Mouse (Mus musculus) cerebellum, postnatal 14 days (tissue): Measurements from ENCODE around the gene Gm10570.

Experiments used
- DNase-seq, 2 experiments: peaks; one replicate each; pipeline ENCODE4 v3.0.0; 2021; ENCODE audit warnings: mixed read lengths in 2 of 2

The Gm10570 gene

DNA sequence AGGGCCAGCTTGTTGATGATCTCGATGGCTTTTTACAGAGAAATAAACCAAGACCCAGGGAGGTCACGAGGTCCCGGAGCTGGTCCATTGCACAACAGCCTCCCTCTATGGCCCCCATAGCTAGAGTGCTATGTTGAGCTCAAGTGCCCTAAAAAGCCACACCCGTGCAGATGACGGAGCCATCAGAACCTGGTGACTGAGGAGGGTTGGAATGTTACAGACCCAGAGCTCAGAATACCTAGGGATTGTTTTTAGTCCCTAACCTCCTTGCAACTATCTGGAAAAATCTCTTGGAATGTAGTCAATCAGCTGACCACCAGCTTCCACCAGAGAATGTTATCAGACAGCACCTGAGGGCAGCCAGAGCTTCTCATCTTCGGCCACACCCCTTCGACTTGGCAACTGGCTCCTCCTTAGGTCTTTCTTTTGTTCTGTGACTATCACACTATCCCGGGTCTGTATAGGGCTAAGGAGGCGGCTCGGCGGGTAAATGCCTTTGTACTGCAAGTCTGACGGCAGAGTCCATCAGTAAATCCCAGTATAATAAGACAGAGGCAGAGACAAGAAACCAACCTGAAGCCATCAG lies 6.1 kb downstream of the Gm10570 start:
- no peak for DNase-seq

- no peak for DNase-seq
Measured at GRCm38 (mm10) chr4:130299629-130300018, 8.8 kb downstream of the Gm10570 start.

- peak; percentile 85 to 90 for DNase-seq
Measured at GRCm38 (mm10) chr4:130298877-130299628, 9.4 kb downstream of the Gm10570 start.

GRCm38 (mm10) chr4:130297123-130297529 lies 11.3 kb downstream of the Gm10570 start:
- DNase-seq, result peak in 1 of 2 experiments; percentile 60

- no peak for DNase-seq
Measured at GRCm38 (mm10) chr4:130296243-130296965, 12.1 kb downstream of the Gm10570 start.

DNA sequence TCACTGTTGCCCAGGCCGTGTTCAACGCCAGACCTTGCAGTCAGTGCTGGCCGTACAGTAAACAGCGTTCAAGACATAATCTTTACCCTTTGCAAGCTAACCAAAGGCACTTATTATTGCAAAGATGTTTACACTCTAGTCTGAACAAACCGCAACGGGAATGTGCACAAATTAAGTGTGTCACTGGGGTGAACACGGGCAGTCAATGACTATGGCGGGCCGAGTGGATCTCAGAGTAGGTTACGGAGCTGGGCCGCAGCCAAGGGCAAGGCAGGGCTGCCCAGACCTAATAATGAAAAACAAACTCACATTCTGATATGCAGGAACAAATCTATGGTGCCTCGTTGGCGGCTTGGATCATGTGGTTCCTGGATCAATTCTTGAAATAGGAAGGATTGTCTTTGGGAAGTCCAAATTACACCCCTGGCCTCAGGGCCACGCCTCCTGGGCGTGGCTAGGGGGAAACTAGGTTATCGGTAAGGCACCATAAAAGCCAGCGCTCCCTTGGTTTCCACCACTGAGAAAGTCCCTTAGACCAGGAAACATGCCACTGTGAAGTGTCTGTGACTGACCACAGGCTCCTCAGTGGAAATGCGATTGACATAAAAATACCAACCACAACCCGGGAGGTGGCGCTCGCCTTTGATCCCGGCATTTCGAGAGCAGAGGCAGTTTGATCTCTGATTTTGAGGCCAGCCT lies 13.3 kb downstream of the Gm10570 start:
- peak in 1 of 2 experiments; percentile 62 for DNase-seq

- DNase-seq, result no peak
Measured at GRCm38 (mm10) chr4:130294513-130294912, 14.0 kb downstream of the Gm10570 start.

- DNase-seq, result peak; percentile 93 to 95
Measured at GRCm38 (mm10) chr4:130292271-130292670, 16.2 kb downstream of the Gm10570 start.

DNA sequence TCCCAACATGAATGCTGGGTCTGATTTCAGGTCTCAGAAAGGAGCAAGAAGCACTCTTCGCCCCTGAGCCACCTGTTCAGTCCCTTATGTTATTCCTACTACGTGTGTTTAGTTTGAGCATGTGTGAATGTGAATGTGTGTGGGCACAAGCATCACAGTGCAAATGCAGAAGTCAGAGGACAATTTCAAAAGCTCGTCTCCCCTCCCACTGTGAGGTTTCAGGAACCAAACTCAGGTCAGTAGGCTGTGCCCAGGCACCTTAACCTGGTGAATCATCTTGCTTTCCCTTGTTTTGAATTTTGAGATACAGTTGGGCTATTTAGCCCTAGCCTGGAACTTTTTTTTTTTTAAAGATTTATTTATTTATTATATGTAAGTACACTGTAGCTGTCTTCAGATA lies 18.6 kb downstream of the Gm10570 start:
- no peak for DNase-seq

GRCm38 (mm10) chr4:130286531-130286930 lies 21.9 kb downstream of the Gm10570 start:
- no peak for DNase-seq

- DNase-seq, result no peak
Measured at GRCm38 (mm10) chr4:130283826-130284225, 24.6 kb downstream of the Gm10570 start.

GRCm38 (mm10) chr4:130282856-130283255 lies 25.6 kb downstream of the Gm10570 start:
- DNase-seq, result no peak

- DNase-seq, result no peak
Measured at GRCm38 (mm10) chr4:130279105-130279504, 29.4 kb downstream of the Gm10570 start, which contains the start of gene Serinc2. Gene Serinc2, minus strand, starts transcription at chr4:130279205.

DNA sequence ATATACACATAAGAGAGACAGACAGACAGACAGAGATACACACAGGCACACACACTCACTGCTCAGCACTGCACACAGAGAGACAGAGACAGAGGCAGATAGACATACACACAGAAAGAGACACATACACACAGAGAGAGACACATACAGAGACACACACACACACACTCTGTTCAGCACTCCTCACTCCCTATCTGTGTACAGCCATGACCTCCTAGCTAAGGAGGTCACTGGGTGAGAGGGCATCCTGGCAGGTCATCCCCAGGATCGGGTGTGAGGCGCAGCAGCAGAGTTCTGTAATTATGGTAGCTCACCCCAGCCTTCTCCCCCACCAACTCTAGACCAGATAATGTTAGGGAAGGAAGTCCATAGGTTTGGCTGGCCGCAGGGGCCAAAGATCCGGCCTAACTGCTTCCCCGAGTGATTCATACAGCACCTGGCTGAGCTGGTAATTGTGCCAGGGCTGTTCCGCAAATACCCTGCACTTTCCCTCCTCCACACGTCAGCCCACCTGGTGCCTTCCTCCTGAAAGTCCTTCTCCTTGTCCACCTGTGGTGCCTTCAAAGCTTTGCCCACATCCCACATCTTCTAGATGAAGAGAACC lies 31.8 kb downstream of the Gm10570 start:
- peak in 1 of 2 experiments; percentile 42 for DNase-seq

GRCm38 (mm10) chr4:130275823-130276105 lies 32.7 kb downstream of the Gm10570 start:
- no peak for DNase-seq

DNA sequence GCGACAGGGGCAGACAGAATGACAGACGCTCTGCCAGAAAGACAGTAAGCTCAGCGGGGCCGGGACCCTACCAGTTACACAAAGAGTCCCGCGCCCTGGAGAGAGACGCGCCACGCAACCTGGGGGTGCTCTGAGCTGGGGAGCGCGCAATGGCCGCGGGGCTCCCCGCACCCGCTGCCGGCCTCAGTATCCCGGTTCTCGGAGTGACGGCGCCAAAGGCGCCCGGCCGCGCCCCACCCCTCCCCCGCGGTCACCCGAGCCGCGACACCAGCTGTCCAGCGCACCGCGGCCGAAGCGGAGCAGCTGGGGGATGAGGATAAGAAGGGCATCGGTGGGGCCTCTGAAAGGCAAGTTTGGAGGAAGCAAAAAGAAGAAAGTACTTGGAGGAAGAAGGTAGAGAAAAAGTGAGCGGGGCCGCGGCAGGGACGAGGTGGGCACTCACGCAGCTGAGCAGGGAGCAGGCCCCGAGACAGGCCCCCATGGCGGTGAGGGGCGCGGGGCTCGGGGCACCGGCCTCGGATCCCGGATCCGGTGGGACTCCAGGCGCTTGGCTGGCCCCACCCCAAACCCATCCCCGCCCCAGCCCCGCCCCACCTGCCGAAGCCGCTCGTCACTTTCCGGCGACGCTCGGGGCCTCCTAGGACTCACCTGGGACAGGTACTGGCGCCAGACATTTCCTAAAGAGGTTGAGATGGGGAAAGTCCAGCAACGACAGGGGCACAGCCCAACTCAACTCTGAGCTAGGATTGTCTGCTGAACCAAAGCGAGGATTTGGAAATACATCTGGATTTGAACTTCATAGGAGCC lies 33.3 kb downstream of the Gm10570 start:
- DNase-seq, result peak; percentile 88

DNA sequence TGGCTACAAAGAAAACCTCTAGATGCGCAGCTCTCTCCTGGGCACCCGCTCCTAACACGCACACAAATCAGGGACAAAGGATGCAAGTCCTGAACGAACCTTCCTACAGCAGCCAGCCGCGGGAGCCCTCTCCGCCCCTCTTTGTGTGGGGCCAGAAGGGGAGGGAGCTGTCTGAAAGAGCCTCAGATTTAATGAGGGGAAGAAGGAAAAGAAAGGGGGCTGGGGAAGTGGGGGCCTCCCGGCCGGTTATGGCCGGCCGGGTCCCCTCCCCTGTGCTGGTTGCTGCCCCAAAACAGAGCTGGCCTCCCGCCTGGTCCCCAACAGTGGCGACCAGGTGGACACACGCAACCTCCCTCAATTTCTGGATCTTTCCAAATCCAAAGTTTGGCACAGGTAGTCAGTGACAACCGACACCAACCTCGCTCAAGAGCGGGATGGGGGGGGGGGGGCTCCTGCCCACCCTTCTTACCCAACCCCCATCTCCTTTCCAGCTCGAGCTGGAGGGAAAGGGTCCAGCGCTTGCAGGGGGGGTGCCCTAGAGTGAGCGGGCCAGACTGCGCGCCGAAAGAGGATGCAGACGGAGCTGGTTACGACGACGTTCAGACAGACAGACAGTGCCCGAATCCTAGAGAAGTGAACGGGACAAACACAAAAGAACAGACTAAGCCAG lies 34.0 kb downstream of the Gm10570 start:
- peak; percentile 82 to 83 for DNase-seq

DNA sequence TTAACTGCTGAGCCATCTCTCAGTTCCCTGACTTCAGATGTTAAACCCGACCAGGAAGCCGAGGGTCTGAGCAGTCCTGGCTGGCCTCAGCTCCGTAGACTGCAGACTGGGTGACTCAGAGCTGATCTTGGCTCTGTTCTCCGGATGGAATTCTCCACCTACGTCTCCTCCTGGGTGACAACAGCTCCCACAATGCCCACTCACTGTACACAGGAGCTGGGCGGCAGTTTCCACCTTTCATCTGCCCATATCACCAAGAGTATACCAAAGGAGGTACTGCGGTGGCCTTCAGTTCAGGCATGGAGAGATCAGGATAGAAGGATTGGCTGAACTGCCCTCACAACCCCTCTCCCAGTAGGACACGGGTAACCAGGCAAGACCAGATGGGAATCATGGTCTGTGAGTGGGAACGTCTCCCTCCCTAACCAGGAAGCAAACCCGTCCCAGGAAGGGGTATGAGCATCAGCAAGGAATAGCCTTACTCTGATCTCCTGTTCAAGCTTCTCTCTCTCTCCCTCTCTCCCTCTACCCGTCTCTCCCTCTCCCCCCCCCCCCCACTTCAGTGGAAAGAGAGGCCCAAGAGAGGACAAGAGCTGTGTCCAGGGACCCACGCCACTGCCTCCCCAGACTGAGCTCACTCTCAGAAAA lies 34.7 kb downstream of the Gm10570 start:
- DNase-seq, result peak; percentile 62 to 72

DNA sequence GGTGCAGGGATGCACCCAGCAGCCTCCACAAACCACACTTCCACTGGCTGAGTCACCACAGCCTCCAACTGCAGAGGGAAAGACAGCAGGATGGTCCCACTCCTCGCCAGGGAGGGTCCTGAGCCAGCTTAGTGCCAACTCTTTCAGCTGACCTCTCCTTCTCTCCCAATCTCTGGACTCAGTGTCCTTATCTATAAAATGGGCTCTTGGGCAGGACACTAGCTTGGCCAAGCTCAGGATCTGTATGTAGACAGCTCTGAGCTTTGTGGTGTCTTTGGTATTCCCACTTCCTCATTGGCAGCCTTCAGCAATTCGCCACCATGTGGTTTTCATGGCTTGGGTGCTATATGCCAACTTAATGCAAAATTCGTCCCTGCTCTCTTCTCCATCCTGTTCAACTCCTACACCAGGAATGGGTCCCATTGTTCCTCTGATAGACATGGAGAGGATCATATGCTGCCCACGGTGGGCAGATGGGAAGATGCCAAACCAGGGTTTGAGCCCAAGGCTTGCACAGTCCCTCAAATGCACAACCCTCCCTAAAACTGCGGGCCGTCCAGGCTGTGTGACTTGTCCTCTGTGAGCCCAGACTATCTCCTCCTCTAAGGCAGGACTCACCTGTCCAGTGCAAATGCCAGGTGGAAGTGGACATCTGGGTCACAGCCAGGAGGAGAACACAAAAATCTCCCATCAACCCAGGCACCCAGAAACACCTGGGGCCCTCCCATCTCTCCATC lies 37.7 kb downstream of the Gm10570 start:
- peak; percentile 34 to 35 for DNase-seq

DNA sequence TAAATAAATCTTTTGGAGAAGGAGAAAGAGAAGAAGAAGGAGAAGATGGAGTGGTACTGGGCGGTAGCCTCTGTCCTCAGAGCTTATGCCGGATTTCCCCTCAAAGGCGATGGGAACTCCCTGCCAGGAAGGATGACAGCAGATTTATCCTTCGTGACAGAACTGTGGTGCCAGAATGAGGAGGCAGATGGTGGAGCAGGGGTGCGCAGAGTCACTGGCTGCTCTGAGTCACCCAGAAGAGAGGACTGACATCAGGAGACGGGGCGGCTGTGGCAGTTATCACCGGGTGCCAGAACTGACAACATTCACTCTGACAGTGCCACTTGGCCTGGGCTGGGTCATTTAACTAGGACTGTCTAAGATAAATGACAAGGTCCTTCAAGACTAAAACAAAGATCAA lies 38.4 kb downstream of the Gm10570 start:
- peak; percentile 79 to 80 for DNase-seq
